Mouse (Mus musculus): ENCODE data around the gene Slc25a22. TPM values are rescaled to one million over a fixed set of nuclear protein-coding genes. Genes with fewer than 3 reads are reported as not detected.

Gene Slc25a22
- polyA plus RNA-seq, 1 experiment from 2014 or later = 29.4 TPM

DNA sequence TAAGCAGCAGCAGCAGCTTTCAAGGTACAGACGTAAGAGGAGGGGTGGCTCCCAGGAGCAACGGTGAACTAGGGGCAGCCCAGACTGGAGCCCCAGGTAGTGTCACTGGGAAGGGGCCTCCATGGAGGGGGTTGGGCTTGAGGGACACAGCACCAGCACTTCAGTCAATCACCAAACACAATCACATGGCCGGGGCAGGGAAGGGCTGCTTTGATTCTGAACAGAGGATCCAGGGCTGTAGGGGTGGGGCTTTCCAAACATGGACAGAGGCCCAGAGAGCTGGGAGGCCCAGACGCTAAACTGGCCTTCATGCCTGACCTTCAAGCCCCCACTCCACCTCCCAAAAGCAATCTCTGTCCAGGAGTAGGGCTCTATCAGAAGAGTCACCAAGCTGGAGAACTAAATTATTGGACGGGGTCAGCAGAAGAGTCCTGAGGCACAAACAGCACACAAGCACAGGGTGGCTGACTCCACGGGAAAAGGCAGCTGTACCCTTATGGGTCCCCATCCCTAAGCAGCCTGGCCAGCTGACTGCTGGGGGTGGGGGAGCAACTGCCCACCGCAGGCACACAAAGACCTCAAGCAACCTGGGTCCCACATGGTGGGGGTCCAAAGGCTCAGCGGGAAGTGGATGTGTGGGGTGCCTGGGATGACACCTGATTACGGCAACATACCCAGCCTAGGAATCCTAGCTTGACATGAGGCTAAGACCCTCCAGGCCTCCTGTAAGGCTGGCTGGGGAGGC is 7.7 kb downstream of the Slc25a22 start:
- Histone ChIP-seq H3K4me1 (ENCODE audit: control insufficient read depth, insufficient read depth, low read length) (peaks cover 23% of the 10 kb centered on the region), H3K9ac (ENCODE audit: low read length) (no peak overlapping the region), H3K27ac (ENCODE audit: low read length) (no peak overlapping the region), H3K9me3 (replicated peaks; ENCODE audit: control insufficient read depth, low read length) (no peaks in the 10 kb centered on the region), H3K27me3 (ENCODE audit: control insufficient read depth, insufficient read depth, low read length) (no peaks in the 10 kb centered on the region), H3K4me3 (replicated peaks; ENCODE audit: low read length) (no peak overlapping the region), H3K36me3 (ENCODE audit: control insufficient read depth, insufficient read depth, low read length) (no peaks in the 10 kb centered on the region), H3K4me2 (ENCODE audit: low read depth, low read length) (no peak overlapping the region)
- no peak for ATAC-seq (ENCODE audit: insufficient read depth, low FRiP score)
- WGBS = 56% methylated on average over 9 of the region's 9 CpGs

DNA sequence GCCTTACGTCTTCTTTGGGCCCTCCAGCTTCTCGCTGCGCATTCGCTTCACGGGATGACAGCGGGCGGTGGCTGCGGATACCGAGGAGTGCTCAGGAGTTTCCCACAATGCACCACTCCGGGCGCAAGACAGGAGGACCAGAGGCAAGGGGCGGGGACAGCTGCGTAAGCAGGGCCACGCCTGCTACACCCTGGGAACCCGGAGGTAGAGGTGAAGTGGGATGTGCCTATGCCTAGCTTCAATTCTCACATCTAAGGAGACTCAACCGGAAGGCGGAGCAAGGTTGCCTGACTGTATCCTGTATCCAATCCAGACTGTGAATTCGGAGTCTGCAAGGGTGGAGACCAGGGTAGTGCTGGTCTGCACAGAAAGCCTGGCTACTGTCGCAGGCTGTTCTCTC is 8.4 kb downstream of the Slc25a22 start, which contains the start of gene Cend1:
TSS of gene Cend1 (minus strand) at position 182 of the 400 bp plus-strand sequence.
- peaks cover 16% of the 10 kb centered on the region for H3K4me1 ChIP-seq (ENCODE audit: control insufficient read depth, insufficient read depth, low read length)
- H3K4me3 ChIP-seq (replicated peaks; ENCODE audit: low read length) = peak within 1 kb of the TSS; percentile 9; the same call in 1 of the 2 replicates
- no peak within 1 kb of the TSS for H3K27ac ChIP-seq (ENCODE audit: low read length)
- no peaks in the 10 kb centered on the region for H3K9me3 ChIP-seq (replicated peaks; ENCODE audit: control insufficient read depth, low read length)
- 6% methylated on average over 19 of the region's 19 CpGs for WGBS
- H3K4me2 ChIP-seq (ENCODE audit: low read depth, low read length) = peak within 1 kb of the TSS; percentile 38; the same call in 1 of the 2 replicates
- H3K36me3 ChIP-seq (ENCODE audit: control insufficient read depth, insufficient read depth, low read length) = no peaks in the 10 kb centered on the region
- 0 out of 2 replicates have a peak within 1 kb of the TSS, but pooled peaks have one; percentile 23 for H3K9ac ChIP-seq (ENCODE audit: low read length)
- ATAC-seq (ENCODE audit: insufficient read depth, low FRiP score) = peak; percentile 55
- H3K27me3 ChIP-seq (ENCODE audit: control insufficient read depth, insufficient read depth, low read length) = no peaks in the 10 kb centered on the region

DNA sequence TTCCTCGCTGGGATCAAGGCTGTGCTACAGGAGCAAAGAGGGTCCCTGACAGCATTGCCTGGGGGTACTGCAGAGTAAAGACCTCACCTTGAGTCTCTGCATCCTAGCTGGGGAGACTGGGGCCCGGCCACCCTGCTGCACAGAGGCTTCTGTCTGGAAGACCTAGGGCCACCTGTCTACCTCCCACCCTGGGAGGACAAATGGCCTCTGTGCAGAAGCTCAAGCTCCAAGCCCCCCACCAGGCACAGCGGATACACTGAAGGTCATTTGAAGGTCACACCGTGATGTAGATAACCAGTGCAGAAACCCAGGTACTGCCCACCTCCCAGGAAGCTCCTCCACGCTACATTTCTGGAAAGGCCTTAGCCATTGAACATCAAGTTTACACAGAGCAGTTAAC is 9.0 kb downstream of the Slc25a22 start:
- H3K36me3 ChIP-seq (ENCODE audit: control insufficient read depth, insufficient read depth, low read length) = no peaks in the 10 kb centered on the region
- ATAC-seq (ENCODE audit: insufficient read depth, low FRiP score) = no peak
- no peaks in the 10 kb centered on the region for H3K9me3 ChIP-seq (replicated peaks; ENCODE audit: control insufficient read depth, low read length)
- H3K4me2 ChIP-seq (ENCODE audit: low read depth, low read length) = 0 out of 2 replicates have a peak overlapping the region, but pooled peaks have one; percentile 38
- peak overlapping the region; percentile 9; the same call in 1 of the 2 replicates for H3K4me3 ChIP-seq (replicated peaks; ENCODE audit: low read length)
- H3K4me1 ChIP-seq (ENCODE audit: control insufficient read depth, insufficient read depth, low read length) = peaks cover 10% of the 10 kb centered on the region
- WGBS = 41% methylated on average over 5 of the region's 5 CpGs
- no peak overlapping the region for H3K27ac ChIP-seq (ENCODE audit: low read length)
- H3K9ac ChIP-seq (ENCODE audit: low read length) = no peak overlapping the region
- H3K27me3 ChIP-seq (ENCODE audit: control insufficient read depth, insufficient read depth, low read length) = no peaks in the 10 kb centered on the region

DNA sequence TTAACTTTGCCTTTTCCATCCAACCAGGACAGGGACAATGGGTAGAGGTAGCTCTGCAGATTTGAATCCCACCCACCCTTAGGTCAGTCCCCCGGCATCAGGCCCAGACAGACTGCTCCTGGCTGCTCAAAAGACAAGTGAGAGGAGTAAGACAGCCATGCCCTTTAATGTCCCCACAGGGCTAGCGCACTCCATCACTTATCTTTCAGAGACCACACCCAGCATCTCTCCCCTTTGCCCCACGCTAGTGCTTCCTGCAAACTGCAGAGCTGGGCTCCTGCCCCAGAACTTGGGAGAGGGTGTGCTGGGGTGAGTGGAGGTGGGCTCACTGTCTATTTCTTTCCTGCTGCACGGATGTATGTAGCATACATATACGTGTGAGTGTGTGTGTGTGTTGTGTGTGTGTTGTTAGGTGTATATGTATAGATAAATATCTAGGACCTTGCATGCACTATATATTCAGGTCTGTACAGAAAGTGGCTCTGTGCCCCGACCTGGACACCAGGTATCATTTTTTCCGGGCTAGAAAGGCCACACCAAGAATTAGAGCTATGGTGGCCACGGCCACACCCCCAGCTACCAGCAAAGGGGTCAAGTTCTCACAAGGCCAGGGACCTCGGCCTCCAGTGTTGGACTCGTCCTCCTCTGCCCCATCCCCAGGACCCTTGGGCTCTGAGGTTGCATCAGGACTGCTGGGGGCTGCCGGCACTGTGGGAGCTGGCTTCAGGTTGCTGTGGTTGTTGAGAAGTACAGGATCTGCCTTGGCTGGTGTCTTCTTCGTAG is 10.6 kb downstream of the Slc25a22 start:
- Histone ChIP-seq H3K4me2 (ENCODE audit: low read depth, low read length) (no peak overlapping the region), H3K4me3 (replicated peaks; ENCODE audit: low read length) (no peak overlapping the region), H3K27me3 (ENCODE audit: control insufficient read depth, insufficient read depth, low read length) (no peaks in the 10 kb centered on the region), H3K4me1 (ENCODE audit: control insufficient read depth, insufficient read depth, low read length) (peaks cover 9% of the 10 kb centered on the region), H3K9ac (ENCODE audit: low read length) (no peak overlapping the region), H3K27ac (ENCODE audit: low read length) (no peak overlapping the region), H3K9me3 (replicated peaks; ENCODE audit: control insufficient read depth, low read length) (no peaks in the 10 kb centered on the region), H3K36me3 (ENCODE audit: control insufficient read depth, insufficient read depth, low read length) (no peaks in the 10 kb centered on the region)
- ATAC-seq (ENCODE audit: insufficient read depth, low FRiP score) = no peak
- 80% methylated on average over 12 of the region's 12 CpGs for WGBS

DNA sequence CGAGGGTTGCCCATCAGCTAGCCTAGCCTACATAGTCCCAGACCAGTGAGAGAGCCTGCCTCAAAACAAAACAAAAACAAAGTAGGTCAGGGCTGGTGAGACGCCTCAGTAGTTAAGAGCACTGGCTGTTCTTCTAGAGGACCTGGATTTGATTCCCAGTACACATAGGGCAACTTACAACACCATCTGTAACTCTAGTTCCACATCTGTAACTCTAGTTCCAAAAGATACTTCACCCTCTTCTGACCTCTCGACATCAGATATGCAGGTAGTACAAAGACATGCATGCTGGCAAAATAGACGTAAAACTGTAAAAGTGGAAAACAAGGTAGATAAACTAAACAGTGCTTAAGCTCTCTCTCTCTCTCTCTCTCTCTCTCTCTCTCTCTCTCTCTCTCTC is 13.9 kb downstream of the Slc25a22 start:
- no peak overlapping the region for H3K9ac ChIP-seq (ENCODE audit: low read length)
- H3K27ac ChIP-seq (ENCODE audit: low read length) = no peak overlapping the region
- no peaks in the 10 kb centered on the region for H3K4me1 ChIP-seq (ENCODE audit: control insufficient read depth, insufficient read depth, low read length)
- H3K36me3 ChIP-seq (ENCODE audit: control insufficient read depth, insufficient read depth, low read length) = no peaks in the 10 kb centered on the region
- no peaks in the 10 kb centered on the region for H3K9me3 ChIP-seq (replicated peaks; ENCODE audit: control insufficient read depth, low read length)
- no peak for ATAC-seq (ENCODE audit: insufficient read depth, low FRiP score)
- no peaks in the 10 kb centered on the region for H3K27me3 ChIP-seq (ENCODE audit: control insufficient read depth, insufficient read depth, low read length)
- no peak overlapping the region for H3K4me2 ChIP-seq (ENCODE audit: low read depth, low read length)
- H3K4me3 ChIP-seq (replicated peaks; ENCODE audit: low read length) = no peak overlapping the region
- WGBS = 58% methylated on average over 4 of the region's 4 CpGs

DNA sequence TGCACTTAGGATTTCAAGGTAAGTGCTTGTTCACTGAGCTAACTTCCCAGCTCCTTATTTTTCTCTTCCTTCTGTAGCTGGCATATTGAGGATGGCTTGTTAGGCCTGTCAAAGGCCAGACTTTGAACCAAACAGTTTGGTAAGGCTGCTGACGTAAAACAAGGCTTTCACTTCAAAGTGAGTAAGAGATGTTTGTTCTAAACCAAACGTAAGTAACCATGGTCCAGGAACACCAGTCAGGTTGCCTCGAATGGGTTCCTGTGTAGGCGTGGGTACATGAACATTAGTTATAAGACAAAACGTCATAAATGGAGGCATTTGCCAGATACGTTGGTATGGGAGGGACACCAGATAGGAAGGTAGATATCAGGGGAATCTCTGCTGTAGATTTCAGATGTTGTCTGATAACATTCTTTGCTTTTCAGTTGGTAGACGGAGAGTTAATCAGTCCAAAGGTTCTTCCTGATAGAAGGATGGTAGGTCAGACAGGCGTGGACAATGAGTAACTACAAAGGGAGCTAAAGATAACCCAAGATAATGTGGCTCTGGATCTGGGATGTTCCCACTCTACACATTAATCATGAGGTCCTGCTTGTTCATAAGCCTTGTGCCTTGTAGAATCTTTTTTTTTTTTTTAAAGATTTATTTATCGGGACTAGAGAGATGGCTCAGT is 17.5 kb downstream of the Slc25a22 start:
- Histone ChIP-seq H3K27ac (ENCODE audit: low read length) (no peak overlapping the region), H3K36me3 (ENCODE audit: control insufficient read depth, insufficient read depth, low read length) (no peaks in the 10 kb centered on the region), H3K4me2 (ENCODE audit: low read depth, low read length) (no peak overlapping the region), H3K27me3 (ENCODE audit: control insufficient read depth, insufficient read depth, low read length) (no peaks in the 10 kb centered on the region), H3K9me3 (replicated peaks; ENCODE audit: control insufficient read depth, low read length) (no peaks in the 10 kb centered on the region), H3K4me1 (ENCODE audit: control insufficient read depth, insufficient read depth, low read length) (no peaks in the 10 kb centered on the region), H3K9ac (ENCODE audit: low read length) (no peak overlapping the region), H3K4me3 (replicated peaks; ENCODE audit: low read length) (no peak overlapping the region)
- WGBS = 65% methylated on average over 9 of the region's 9 CpGs
- ATAC-seq (ENCODE audit: insufficient read depth, low FRiP score) = no peak

DNA sequence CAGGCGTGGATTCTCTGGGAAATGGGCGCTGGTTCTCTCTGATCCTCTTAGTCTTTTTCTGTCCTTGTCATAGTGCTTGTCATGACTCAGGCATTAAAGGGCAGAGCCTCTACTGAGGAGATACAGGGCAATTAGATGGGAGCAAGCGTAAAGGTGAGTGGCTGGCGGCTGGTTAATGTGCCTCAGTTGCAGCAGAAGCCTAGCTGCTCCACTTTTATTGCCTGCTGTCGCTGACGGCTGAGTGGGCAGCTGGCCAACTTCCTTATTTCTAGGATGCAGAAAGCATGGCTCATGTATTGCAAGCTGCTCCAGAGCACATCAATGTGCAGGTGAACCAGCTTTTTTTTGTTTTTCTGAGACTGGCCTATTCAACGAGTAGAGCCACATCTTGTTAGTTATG is 18.7 kb downstream of the Slc25a22 start:
- no peak for ATAC-seq (ENCODE audit: insufficient read depth, low FRiP score)
- Histone ChIP-seq H3K9ac (ENCODE audit: low read length) (no peak overlapping the region), H3K27ac (ENCODE audit: low read length) (no peak overlapping the region), H3K4me2 (ENCODE audit: low read depth, low read length) (no peak overlapping the region), H3K9me3 (replicated peaks; ENCODE audit: control insufficient read depth, low read length) (no peaks in the 10 kb centered on the region), H3K36me3 (ENCODE audit: control insufficient read depth, insufficient read depth, low read length) (no peaks in the 10 kb centered on the region), H3K4me1 (ENCODE audit: control insufficient read depth, insufficient read depth, low read length) (no peaks in the 10 kb centered on the region), H3K27me3 (ENCODE audit: control insufficient read depth, insufficient read depth, low read length) (no peaks in the 10 kb centered on the region), H3K4me3 (replicated peaks; ENCODE audit: low read length) (no peak overlapping the region)
- 59% methylated on average over 7 of the region's 7 CpGs for WGBS

DNA sequence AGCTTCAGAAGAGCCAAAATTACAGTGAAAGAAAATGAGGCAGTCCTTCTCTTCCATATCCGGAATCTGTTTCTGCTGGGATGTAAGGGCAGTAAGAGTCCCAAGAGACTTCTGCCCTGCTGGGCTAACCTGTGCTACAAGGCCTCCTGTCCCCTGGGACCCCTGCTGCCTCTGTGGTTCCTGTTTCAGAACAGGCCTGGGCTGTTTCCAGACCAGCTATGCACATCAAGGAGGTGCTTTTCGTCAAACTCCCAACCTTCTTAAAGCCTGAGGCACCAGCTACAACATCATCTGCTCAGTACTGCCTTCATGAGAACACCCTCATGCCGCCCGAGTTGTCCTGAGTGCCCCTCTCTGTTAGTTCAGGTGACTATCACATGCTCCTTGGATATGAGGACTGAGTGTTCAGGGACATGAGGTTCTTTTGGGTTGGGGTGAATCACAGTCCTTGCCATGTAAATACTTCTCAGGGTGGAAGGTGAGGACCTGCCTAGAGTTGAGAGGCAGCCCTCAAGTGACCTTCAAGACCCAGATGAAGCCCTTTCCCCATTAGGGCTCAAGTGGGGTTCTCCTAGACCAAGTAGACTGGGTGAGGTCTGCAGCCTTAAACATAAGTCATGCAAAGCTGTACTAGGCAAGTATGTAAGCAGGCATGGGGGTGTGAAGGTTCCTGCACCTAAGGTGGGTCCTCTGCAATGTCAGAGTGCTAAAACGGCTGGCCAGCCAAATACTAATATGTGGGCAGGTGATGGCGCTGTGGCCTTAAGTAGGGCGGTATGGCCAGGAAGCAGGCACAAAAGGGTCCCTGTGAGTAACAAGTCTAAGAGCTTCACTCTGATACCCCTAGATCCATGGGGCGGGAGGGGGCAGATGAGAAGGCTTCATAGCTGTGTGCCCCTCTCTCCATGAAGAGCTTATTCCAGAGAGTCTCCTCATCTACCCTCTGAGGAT is 19.7 kb downstream of the Slc25a22 start:
- Histone ChIP-seq H3K4me1 (ENCODE audit: control insufficient read depth, insufficient read depth, low read length) (peaks cover 3% of the 10 kb centered on the region; the same call in 1 of the 2 replicates), H3K36me3 (ENCODE audit: control insufficient read depth, insufficient read depth, low read length) (no peaks in the 10 kb centered on the region), H3K27ac (ENCODE audit: low read length) (no peak overlapping the region), H3K9me3 (replicated peaks; ENCODE audit: control insufficient read depth, low read length) (no peaks in the 10 kb centered on the region), H3K4me2 (ENCODE audit: low read depth, low read length) (no peak overlapping the region), H3K4me3 (replicated peaks; ENCODE audit: low read length) (no peak overlapping the region), H3K9ac (ENCODE audit: low read length) (no peak overlapping the region), H3K27me3 (ENCODE audit: control insufficient read depth, insufficient read depth, low read length) (no peaks in the 10 kb centered on the region)
- WGBS = 68% methylated on average over 8 of the region's 8 CpGs
- no peak for ATAC-seq (ENCODE audit: insufficient read depth, low FRiP score)
